Mouse (Mus musculus): Measurements from ENCODE around the gene Dnm2. TPM values are rescaled to one million over a fixed set of nuclear protein-coding genes. Genes with fewer than 3 reads are reported as not detected.

The Dnm2 gene
- polyA plus RNA-seq, 1 experiment: 374 TPM

DNA sequence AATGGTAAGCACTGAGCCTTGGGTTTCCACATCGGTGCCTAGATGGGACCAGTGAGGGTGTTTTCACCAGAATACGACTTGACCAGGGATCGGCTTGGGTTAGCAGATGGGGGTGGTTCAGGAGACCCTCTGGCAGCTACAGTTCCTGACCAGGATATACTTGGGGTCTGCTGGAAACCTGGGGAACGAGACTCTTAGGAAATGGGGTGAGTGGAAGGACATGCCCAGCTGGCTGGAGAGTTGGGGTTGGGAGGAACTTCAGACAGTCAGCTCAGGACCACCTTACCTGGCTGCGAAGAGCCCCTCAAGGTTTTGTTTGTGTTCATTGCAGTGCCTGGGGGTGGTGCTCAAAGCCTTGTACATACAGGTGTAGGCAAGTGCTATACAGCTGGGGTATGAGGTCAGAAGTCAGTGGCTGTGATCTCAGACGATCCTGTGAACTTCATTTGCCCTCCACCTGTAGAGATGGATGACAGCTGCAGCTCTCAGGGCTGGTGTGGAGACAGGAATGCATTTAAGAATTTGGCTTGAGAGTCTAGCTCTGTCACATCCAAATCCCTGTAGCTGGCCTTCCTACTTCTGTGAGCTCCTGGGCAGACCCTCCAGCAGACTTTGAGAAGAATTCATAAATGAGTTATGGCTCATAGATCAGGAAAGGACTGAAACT, 129.0 kb downstream of the Dnm2 start:
- Histone ChIP-seq H3K27me3 (ENCODE audit: control insufficient read depth, insufficient read depth, low read length) (no peaks in the 10 kb centered on the region), H3K27ac (ENCODE audit: control insufficient read depth, insufficient read depth, low read length) (no peak overlapping the region), H3K4me3 (ENCODE audit: control insufficient read depth, insufficient read depth, low read length) (no peak overlapping the region), H3K4me1 (replicated peaks; ENCODE audit: control insufficient read depth, insufficient read depth, low read length) (no peaks in the 10 kb centered on the region), H3K36me3 (ENCODE audit: control insufficient read depth, insufficient read depth, low read length) (no peaks in the 10 kb centered on the region)
- DNase-seq: no peak
- WGBS: 90% methylated on average over 6 of the region's 6 CpGs
- TF ChIP-seq CTCF (IDR thresholded peaks at IDR 0.05; ENCODE audit: borderline replicate concordance, control insufficient read depth, extremely low read depth, insufficient read depth, low read length, poor library complexity) (no peak), POLR2A (IDR thresholded peaks at IDR 0.05; ENCODE audit: control insufficient read depth, extremely low read depth, insufficient read depth, low read length, poor library complexity) (no peak)

DNA sequence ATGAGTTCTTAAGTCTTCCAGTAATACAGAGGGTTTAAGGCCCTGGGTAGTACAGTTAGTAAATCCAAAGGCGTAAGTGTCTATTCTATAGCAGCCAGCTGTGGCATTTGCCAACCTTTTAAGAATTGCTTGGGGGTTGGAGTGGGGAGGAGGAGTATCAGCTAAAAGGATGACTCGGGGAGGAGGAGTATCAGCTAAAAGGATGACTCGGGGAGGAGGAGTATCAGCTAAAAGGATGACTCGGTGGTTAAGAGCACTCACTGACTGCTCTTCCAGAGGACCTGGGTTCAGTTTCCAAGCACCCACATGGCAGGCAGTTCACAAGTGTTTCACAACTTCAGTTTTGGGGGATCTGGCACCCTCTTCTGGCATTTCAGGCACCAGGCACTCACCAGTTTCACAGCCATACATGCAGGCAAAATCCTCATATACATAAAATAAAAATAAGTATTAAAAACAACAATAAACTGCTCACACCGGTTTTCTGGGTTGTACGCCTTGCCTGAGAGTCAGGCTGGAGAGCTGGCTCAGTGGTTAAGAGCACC, 130.6 kb downstream of the Dnm2 start:
- no peaks in the 10 kb centered on the region for H3K36me3 ChIP-seq (ENCODE audit: control insufficient read depth, insufficient read depth, low read length)
- H3K4me1 ChIP-seq (replicated peaks; ENCODE audit: control insufficient read depth, insufficient read depth, low read length): no peaks in the 10 kb centered on the region
- no peaks in the 10 kb centered on the region for H3K27me3 ChIP-seq (ENCODE audit: control insufficient read depth, insufficient read depth, low read length)
- WGBS: 95% methylated on average over 6 of the region's 6 CpGs
- TF ChIP-seq POLR2A (IDR thresholded peaks at IDR 0.05; ENCODE audit: control insufficient read depth, extremely low read depth, insufficient read depth, low read length, poor library complexity): no peak
- no peak for TF ChIP-seq CTCF (IDR thresholded peaks at IDR 0.05; ENCODE audit: borderline replicate concordance, control insufficient read depth, extremely low read depth, insufficient read depth, low read length, poor library complexity)
- H3K27ac ChIP-seq (ENCODE audit: control insufficient read depth, insufficient read depth, low read length): no peak overlapping the region
- H3K4me3 ChIP-seq (ENCODE audit: control insufficient read depth, insufficient read depth, low read length): no peak overlapping the region
- DNase-seq: no peak

DNA sequence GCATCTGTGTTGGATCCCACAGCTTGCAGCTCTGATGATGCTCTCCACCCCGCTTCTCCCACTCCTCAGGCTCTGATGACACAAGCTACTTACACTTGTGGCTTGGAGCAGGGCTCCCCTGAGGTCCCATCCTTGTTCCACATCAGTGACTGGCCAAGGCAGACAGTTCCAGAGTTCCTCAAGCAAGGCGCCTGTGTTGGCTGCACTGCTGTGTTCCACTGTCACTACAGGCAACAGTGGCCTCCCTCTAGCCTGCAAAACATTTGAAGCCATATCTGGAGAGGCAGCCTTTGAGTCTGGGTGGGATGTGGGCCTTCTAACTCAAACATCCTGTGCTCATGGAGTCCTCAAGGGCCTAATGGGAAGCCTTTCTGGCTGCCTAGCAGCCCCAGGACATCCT, 132.3 kb downstream of the Dnm2 start:
- TF ChIP-seq POLR2A (IDR thresholded peaks at IDR 0.05; ENCODE audit: control insufficient read depth, extremely low read depth, insufficient read depth, low read length, poor library complexity) (no peak), CTCF (IDR thresholded peaks at IDR 0.05; ENCODE audit: borderline replicate concordance, control insufficient read depth, extremely low read depth, insufficient read depth, low read length, poor library complexity) (no peak)
- Histone ChIP-seq H3K36me3 (ENCODE audit: control insufficient read depth, insufficient read depth, low read length) (no peaks in the 10 kb centered on the region), H3K27me3 (ENCODE audit: control insufficient read depth, insufficient read depth, low read length) (no peaks in the 10 kb centered on the region), H3K27ac (ENCODE audit: control insufficient read depth, insufficient read depth, low read length) (no peak overlapping the region), H3K4me3 (ENCODE audit: control insufficient read depth, insufficient read depth, low read length) (no peak overlapping the region), H3K4me1 (replicated peaks; ENCODE audit: control insufficient read depth, insufficient read depth, low read length) (no peaks in the 10 kb centered on the region)
- no peak for DNase-seq
- WGBS: 92% methylated on average over 2 of the region's 2 CpGs

Other genes with a start within 250 kb of the Dnm2 start
- 115 and 122 TPM in 2 replicates for gene Keap1, start 185.5 kb upstream of the Dnm2 start, polyA plus RNA-seq (2012; rRNA removed)
- gene S1pr5, start 176.5 kb upstream of the Dnm2 start, polyA plus RNA-seq (2012; rRNA removed): 0.70 and 0.78 TPM in 2 replicates
- gene Atg4d, start 159.6 kb upstream of the Dnm2 start, polyA plus RNA-seq (2012; rRNA removed): 84.3 and 87.7 TPM in 2 replicates
- 56.5 and 57.9 TPM in 2 replicates for gene Kri1, start 136.9 kb upstream of the Dnm2 start, polyA plus RNA-seq (2012; rRNA removed)
- gene Cdkn2d, start 133.5 kb upstream of the Dnm2 start, polyA plus RNA-seq (2012; rRNA removed): 319 and 330 TPM in 2 replicates
- gene Ap1m2, start 112.6 kb upstream of the Dnm2 start, polyA plus RNA-seq (2012; rRNA removed): 9.6 and 11.1 TPM in 2 replicates
- gene Slc44a2, start 104.2 kb upstream of the Dnm2 start, polyA plus RNA-seq (2012; rRNA removed): 477 and 505 TPM in 2 replicates
- 151 and 157 TPM in 2 replicates for gene Ilf3, start 57.0 kb upstream of the Dnm2 start, polyA plus RNA-seq (2012; rRNA removed)
- 46.4 and 48.2 TPM in 2 replicates for gene Qtrt1, start 13.1 kb upstream of the Dnm2 start, polyA plus RNA-seq (2012; rRNA removed)
- 12.8 and 17.0 TPM in 2 replicates for gene Tmed1, start 85.3 kb downstream of the Dnm2 start, polyA plus RNA-seq (2012; rRNA removed)
- gene AB124611, start 101.3 kb downstream of the Dnm2 start, polyA plus RNA-seq (2012; rRNA removed): 29.5 and 31.1 TPM in 2 replicates
- gene Carm1, start 122.0 kb downstream of the Dnm2 start, polyA plus RNA-seq (2012; rRNA removed): 98.5 and 112 TPM in 2 replicates
- 43.5 and 45.8 TPM in 2 replicates for gene Timm29, start 167.8 kb downstream of the Dnm2 start, polyA plus RNA-seq (2012; rRNA removed)
- gene Yipf2, start 167.9 kb downstream of the Dnm2 start, polyA plus RNA-seq (2012; rRNA removed): 47.1 and 50.6 TPM in 2 replicates
- gene Smarca4, start 191.3 kb downstream of the Dnm2 start, polyA plus RNA-seq (2012; rRNA removed): 156 and 191 TPM in 2 replicates